Mouse (Mus musculus): ENCODE results near the gene Stard9. TPM values are rescaled to one million over a fixed set of nuclear protein-coding genes. Genes with fewer than 3 reads are reported as not detected.

Stard9 gene
- polyA plus RNA-seq, 1 experiment from 2014 or later, result 2.6 TPM

GRCm38 (mm10) chr2:120616279-120617163 lies 12.4 kb upstream of the Stard9 start:
- Histone ChIP-seq H3K27me3 (replicated peaks; ENCODE audit: control insufficient read depth, insufficient read depth, low read length) (no peaks in the 10 kb centered on the region), H3K36me3 (ENCODE audit: control insufficient read depth, insufficient read depth, low read length) (peaks cover 31% of the 10 kb centered on the region), H3K4me2 (ENCODE audit: low read length) (no peak overlapping the region), H3K4me3 (ENCODE audit: low read depth, low read length) (no peak overlapping the region), H3K4me1 (ENCODE audit: control insufficient read depth, insufficient read depth, low read length) (no peaks in the 10 kb centered on the region), H3K9me3 (replicated peaks; ENCODE audit: control insufficient read depth, low read length) (no peaks in the 10 kb centered on the region), H3K27ac (ENCODE audit: low read depth, low read length) (no peak overlapping the region), H3K9ac (ENCODE audit: low read length) (no peak overlapping the region)
- 92% methylated on average over 5 of the region's 5 CpGs for WGBS
- DNase-seq (ENCODE audit: low spot score) (no peak), ATAC-seq (no peak)

- no peaks in the 10 kb centered on the region for H3K27me3 ChIP-seq (replicated peaks; ENCODE audit: control insufficient read depth, insufficient read depth, low read length)
- H3K36me3 ChIP-seq (ENCODE audit: control insufficient read depth, insufficient read depth, low read length), result peaks cover 31% of the 10 kb centered on the region
- H3K4me3 ChIP-seq (ENCODE audit: low read depth, low read length), result no peak overlapping the region
- H3K4me1 ChIP-seq (ENCODE audit: control insufficient read depth, insufficient read depth, low read length), result no peaks in the 10 kb centered on the region
- DNase-seq (ENCODE audit: low spot score) (no peak), ATAC-seq (no peak)
- no peak overlapping the region for H3K9ac ChIP-seq (ENCODE audit: low read length)
- H3K4me2 ChIP-seq (ENCODE audit: low read length), result no peak overlapping the region
- no peak overlapping the region for H3K27ac ChIP-seq (ENCODE audit: low read depth, low read length)
- no peaks in the 10 kb centered on the region for H3K9me3 ChIP-seq (replicated peaks; ENCODE audit: control insufficient read depth, low read length)
- 94% methylated on average over 1 of the region's 1 CpGs for WGBS
These were observed 9.4 kb upstream of the Stard9 start for GRCm38 (mm10) chr2:120619538-120619937.

- Histone ChIP-seq H3K9ac (ENCODE audit: low read length) (no peak overlapping the region), H3K4me1 (ENCODE audit: control insufficient read depth, insufficient read depth, low read length) (no peaks in the 10 kb centered on the region), H3K4me2 (ENCODE audit: low read length) (no peak overlapping the region), H3K27ac (ENCODE audit: low read depth, low read length) (no peak overlapping the region), H3K36me3 (ENCODE audit: control insufficient read depth, insufficient read depth, low read length) (peaks cover 14% of the 10 kb centered on the region), H3K9me3 (replicated peaks; ENCODE audit: control insufficient read depth, low read length) (no peaks in the 10 kb centered on the region), H3K4me3 (ENCODE audit: low read depth, low read length) (no peak overlapping the region), H3K27me3 (replicated peaks; ENCODE audit: control insufficient read depth, insufficient read depth, low read length) (no peaks in the 10 kb centered on the region)
- ATAC-seq (no peak), DNase-seq (ENCODE audit: low spot score) (no peak)
These were observed 6.0 kb upstream of the Stard9 start for GRCm38 (mm10) chr2:120622920-120623319.

- Histone ChIP-seq H3K4me1 (ENCODE audit: control insufficient read depth, insufficient read depth, low read length) (no peaks in the 10 kb centered on the region), H3K4me2 (ENCODE audit: low read length) (peak overlapping the region; percentile 46), H3K27ac (ENCODE audit: low read depth, low read length) (0 out of 2 replicates have a peak overlapping the region, but pooled peaks have one; percentile 40), H3K36me3 (ENCODE audit: control insufficient read depth, insufficient read depth, low read length) (no peaks in the 10 kb centered on the region), H3K9ac (ENCODE audit: low read length) (peak overlapping the region; percentile 35; the same call in 1 of the 2 replicates), H3K9me3 (replicated peaks; ENCODE audit: control insufficient read depth, low read length) (no peaks in the 10 kb centered on the region), H3K4me3 (ENCODE audit: low read depth, low read length) (peak overlapping the region; percentile 45), H3K27me3 (replicated peaks; ENCODE audit: control insufficient read depth, insufficient read depth, low read length) (no peaks in the 10 kb centered on the region)
- DNase-seq (ENCODE audit: low spot score), result no peak
- WGBS, result 27% methylated on average over 10 of the region's 10 CpGs
- ATAC-seq, result peak; percentile 19
These were observed 650 bp upstream of the Stard9 start for GRCm38 (mm10) chr2:120628076-120628865.

GRCm38 (mm10) chr2:120630246-120630645 lies 1.3 kb downstream of the Stard9 start:
- 84% methylated on average over 2 of the region's 2 CpGs for WGBS
- ATAC-seq (no peak), DNase-seq (ENCODE audit: low spot score) (no peak)
- Histone ChIP-seq H3K36me3 (ENCODE audit: control insufficient read depth, insufficient read depth, low read length) (no peaks in the 10 kb centered on the region), H3K4me1 (ENCODE audit: control insufficient read depth, insufficient read depth, low read length) (no peaks in the 10 kb centered on the region), H3K27ac (ENCODE audit: low read depth, low read length) (no peak overlapping the region), H3K4me3 (ENCODE audit: low read depth, low read length) (no peak overlapping the region), H3K9me3 (replicated peaks; ENCODE audit: control insufficient read depth, low read length) (no peaks in the 10 kb centered on the region), H3K27me3 (replicated peaks; ENCODE audit: control insufficient read depth, insufficient read depth, low read length) (no peaks in the 10 kb centered on the region), H3K4me2 (ENCODE audit: low read length) (no peak overlapping the region), H3K9ac (ENCODE audit: low read length) (no peak overlapping the region)

GRCm38 (mm10) chr2:120630655-120631054 lies 1.7 kb downstream of the Stard9 start:
- Histone ChIP-seq H3K27me3 (replicated peaks; ENCODE audit: control insufficient read depth, insufficient read depth, low read length) (no peaks in the 10 kb centered on the region), H3K9me3 (replicated peaks; ENCODE audit: control insufficient read depth, low read length) (no peaks in the 10 kb centered on the region), H3K4me1 (ENCODE audit: control insufficient read depth, insufficient read depth, low read length) (no peaks in the 10 kb centered on the region), H3K4me3 (ENCODE audit: low read depth, low read length) (no peak overlapping the region), H3K36me3 (ENCODE audit: control insufficient read depth, insufficient read depth, low read length) (no peaks in the 10 kb centered on the region), H3K27ac (ENCODE audit: low read depth, low read length) (no peak overlapping the region), H3K9ac (ENCODE audit: low read length) (no peak overlapping the region), H3K4me2 (ENCODE audit: low read length) (no peak overlapping the region)
- 80% methylated on average over 2 of the region's 2 CpGs for WGBS
- DNase-seq (ENCODE audit: low spot score) (no peak), ATAC-seq (no peak)

GRCm38 (mm10) chr2:120631521-120631920 lies 2.6 kb downstream of the Stard9 start:
- DNase-seq (ENCODE audit: low spot score) (no peak), ATAC-seq (no peak)
- Histone ChIP-seq H3K9me3 (replicated peaks; ENCODE audit: control insufficient read depth, low read length) (no peaks in the 10 kb centered on the region), H3K9ac (ENCODE audit: low read length) (no peak overlapping the region), H3K4me1 (ENCODE audit: control insufficient read depth, insufficient read depth, low read length) (no peaks in the 10 kb centered on the region), H3K4me2 (ENCODE audit: low read length) (no peak overlapping the region), H3K4me3 (ENCODE audit: low read depth, low read length) (no peak overlapping the region), H3K27ac (ENCODE audit: low read depth, low read length) (no peak overlapping the region), H3K27me3 (replicated peaks; ENCODE audit: control insufficient read depth, insufficient read depth, low read length) (no peaks in the 10 kb centered on the region), H3K36me3 (ENCODE audit: control insufficient read depth, insufficient read depth, low read length) (no peaks in the 10 kb centered on the region)
- WGBS, result 94% methylated on average over 2 of the region's 2 CpGs

- no peaks in the 10 kb centered on the region for H3K27me3 ChIP-seq (replicated peaks; ENCODE audit: control insufficient read depth, insufficient read depth, low read length)
- WGBS, result 87% methylated on average over 4 of the region's 4 CpGs
- H3K4me1 ChIP-seq (ENCODE audit: control insufficient read depth, insufficient read depth, low read length), result no peaks in the 10 kb centered on the region
- ATAC-seq (no peak), DNase-seq (ENCODE audit: low spot score) (no peak)
- H3K27ac ChIP-seq (ENCODE audit: low read depth, low read length), result no peak overlapping the region
- H3K9ac ChIP-seq (ENCODE audit: low read length), result no peak overlapping the region
- no peaks in the 10 kb centered on the region for H3K36me3 ChIP-seq (ENCODE audit: control insufficient read depth, insufficient read depth, low read length)
- H3K4me3 ChIP-seq (ENCODE audit: low read depth, low read length), result no peak overlapping the region
- H3K4me2 ChIP-seq (ENCODE audit: low read length), result no peak overlapping the region
- no peaks in the 10 kb centered on the region for H3K9me3 ChIP-seq (replicated peaks; ENCODE audit: control insufficient read depth, low read length)
These were observed 3.0 kb downstream of the Stard9 start for GRCm38 (mm10) chr2:120631957-120632356.

- ATAC-seq (no peak), DNase-seq (ENCODE audit: low spot score) (no peak)
- H3K9ac ChIP-seq (ENCODE audit: low read length), result no peak overlapping the region
- H3K27me3 ChIP-seq (replicated peaks; ENCODE audit: control insufficient read depth, insufficient read depth, low read length), result no peaks in the 10 kb centered on the region
- no peak overlapping the region for H3K27ac ChIP-seq (ENCODE audit: low read depth, low read length)
- H3K4me3 ChIP-seq (ENCODE audit: low read depth, low read length), result no peak overlapping the region
- no peaks in the 10 kb centered on the region; the same call in 1 of the 2 replicates for H3K4me1 ChIP-seq (ENCODE audit: control insufficient read depth, insufficient read depth, low read length)
- 83% methylated on average over 8 of the region's 8 CpGs for WGBS
- no peaks in the 10 kb centered on the region for H3K9me3 ChIP-seq (replicated peaks; ENCODE audit: control insufficient read depth, low read length)
- H3K36me3 ChIP-seq (ENCODE audit: control insufficient read depth, insufficient read depth, low read length), result no peaks in the 10 kb centered on the region
- no peak overlapping the region for H3K4me2 ChIP-seq (ENCODE audit: low read length)
These were observed 11.9 kb downstream of the Stard9 start for GRCm38 (mm10) chr2:120640835-120641234.
